Mouse (Mus musculus): Measurements from ENCODE around the gene Dhx57. TPM values are rescaled to one million over a fixed set of nuclear protein-coding genes. Genes with fewer than 3 reads are reported as not detected.
"Not testable (repeated sequence)": the region's sequence is repeated elsewhere in the genome, so short reads cannot be mapped to it uniquely, and the experiment has no call there.

Dhx57 gene
- polyA plus RNA-seq, 1 experiment from 2014 or later: 54.7 TPM

DNA sequence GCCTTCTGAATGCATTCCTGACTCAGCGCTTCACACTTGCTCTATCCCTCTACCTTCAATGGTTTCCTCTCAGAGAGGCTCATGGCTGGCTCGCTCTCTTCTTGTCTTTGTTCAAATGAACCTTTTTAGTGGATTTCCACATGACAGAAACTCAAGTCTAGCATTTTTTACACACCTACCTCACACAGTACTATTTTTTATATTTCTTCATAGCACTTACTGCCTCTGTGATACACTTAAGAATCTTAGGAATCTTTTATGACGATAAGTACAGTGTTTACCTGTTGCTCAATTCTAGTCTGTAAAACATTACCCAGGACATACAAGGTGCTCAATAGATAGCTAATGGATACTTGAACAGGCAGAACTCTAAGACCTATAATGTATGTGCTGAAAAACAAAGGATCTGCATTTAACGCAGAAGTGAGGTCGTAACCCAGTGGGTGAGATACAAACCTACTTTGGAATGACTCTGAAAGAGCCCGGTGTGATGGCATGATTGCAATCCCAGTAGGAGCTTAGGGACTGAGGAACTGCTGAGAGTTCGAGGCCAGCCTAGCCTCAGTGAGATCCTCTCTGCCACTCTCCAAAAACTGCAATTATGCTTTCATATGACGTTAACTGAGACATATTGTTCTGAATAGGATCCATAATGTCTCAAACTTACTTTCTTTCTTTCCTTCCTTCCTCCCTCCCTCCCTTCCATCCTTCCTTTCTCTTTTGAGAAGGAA, 10.8 kb downstream of the Dhx57 start:
- DNase-seq (no peak), ATAC-seq (ENCODE audit: low FRiP score, low TSS enrichment) (no peak)
- WGBS: 95% methylated on average over 8 of the region's 8 CpGs
- H3K4me3 ChIP-seq (replicated peaks; ENCODE audit: low read depth, low read length): no peak overlapping the region
- no peaks in the 10 kb centered on the region for H3K27me3 ChIP-seq (ENCODE audit: control insufficient read depth, insufficient read depth, low read length)
- H3K4me1 ChIP-seq (ENCODE audit: control insufficient read depth, insufficient read depth, low read length): no peaks in the 10 kb centered on the region
- peaks cover 58% of the 10 kb centered on the region for H3K36me3 ChIP-seq (ENCODE audit: control insufficient read depth, insufficient read depth, low read length)
- no peaks in the 10 kb centered on the region for H3K9me3 ChIP-seq (ENCODE audit: control insufficient read depth, low read length)
- no peak overlapping the region for H3K4me2 ChIP-seq (ENCODE audit: low read length)
- no peak overlapping the region for H3K9ac ChIP-seq (replicated peaks; ENCODE audit: low read length)
- no peak overlapping the region for H3K27ac ChIP-seq (replicated peaks; ENCODE audit: low read depth, low read length)

DNA sequence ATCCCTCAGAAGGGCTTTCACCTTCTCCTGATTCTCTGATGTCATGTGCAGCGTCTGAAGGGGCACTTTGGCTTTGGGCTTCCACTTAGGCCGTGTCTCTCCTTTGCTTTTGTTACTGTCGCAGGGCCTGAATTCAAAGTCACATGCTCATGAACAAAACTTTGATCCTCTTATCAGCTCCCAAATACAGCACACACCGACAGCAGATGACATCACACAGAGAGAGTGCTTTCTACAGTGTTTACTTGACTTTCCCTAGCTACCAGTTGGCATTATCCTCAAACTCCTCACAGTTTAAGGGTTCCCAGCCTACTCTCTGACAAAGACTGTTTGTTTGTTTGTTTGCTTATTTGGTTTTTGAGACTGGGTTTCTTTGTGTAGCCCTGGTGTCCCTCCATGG, 12.0 kb downstream of the Dhx57 start:
- no peak overlapping the region for H3K4me2 ChIP-seq (ENCODE audit: low read length)
- H3K27ac ChIP-seq (replicated peaks; ENCODE audit: low read depth, low read length): no peak overlapping the region
- H3K36me3 ChIP-seq (ENCODE audit: control insufficient read depth, insufficient read depth, low read length): peaks cover 70% of the 10 kb centered on the region
- ATAC-seq (ENCODE audit: low FRiP score, low TSS enrichment) (no peak), DNase-seq (no peak)
- no peaks in the 10 kb centered on the region for H3K27me3 ChIP-seq (ENCODE audit: control insufficient read depth, insufficient read depth, low read length)
- no peaks in the 10 kb centered on the region for H3K9me3 ChIP-seq (ENCODE audit: control insufficient read depth, low read length)
- H3K9ac ChIP-seq (replicated peaks; ENCODE audit: low read length): no peak overlapping the region
- H3K4me1 ChIP-seq (ENCODE audit: control insufficient read depth, insufficient read depth, low read length): no peaks in the 10 kb centered on the region
- 88% methylated on average over 4 of the region's 4 CpGs for WGBS
- no peak overlapping the region for H3K4me3 ChIP-seq (replicated peaks; ENCODE audit: low read depth, low read length)

DNA sequence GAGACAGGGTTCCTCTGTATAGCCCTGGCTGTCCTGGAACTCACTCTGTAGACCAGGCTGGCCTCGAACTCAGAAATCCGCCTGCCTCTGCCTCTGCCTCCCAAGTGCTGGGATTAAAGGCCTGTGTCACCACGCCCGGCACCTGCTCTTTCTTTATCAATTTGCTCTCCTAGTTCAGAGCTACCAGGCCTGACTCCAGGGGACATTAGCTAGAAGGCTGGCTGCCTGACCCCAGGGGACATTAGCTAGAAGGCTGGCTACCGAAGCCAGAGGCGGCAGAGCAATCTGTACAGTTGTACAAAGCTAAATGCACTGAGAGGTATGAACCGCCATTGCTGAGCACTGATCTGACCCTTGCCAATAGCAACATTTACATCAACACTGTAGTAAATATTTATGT, 19.7 kb downstream of the Dhx57 start:
- DNase-seq; H3K9ac ChIP-seq (replicated peaks; ENCODE audit: low read length); H3K27ac ChIP-seq (replicated peaks; ENCODE audit: low read depth, low read length); H3K9me3 ChIP-seq (ENCODE audit: control insufficient read depth, low read length); H3K4me1 ChIP-seq (ENCODE audit: control insufficient read depth, insufficient read depth, low read length); H3K4me3 ChIP-seq (replicated peaks; ENCODE audit: low read depth, low read length); H3K27me3 ChIP-seq (ENCODE audit: control insufficient read depth, insufficient read depth, low read length); ATAC-seq (ENCODE audit: low FRiP score, low TSS enrichment); H3K4me2 ChIP-seq (ENCODE audit: low read length): not testable (repeated sequence)
- 91% methylated on average over 7 of the region's 7 CpGs for WGBS
- H3K36me3 ChIP-seq (ENCODE audit: control insufficient read depth, insufficient read depth, low read length): peaks cover 94% of the 10 kb centered on the region

GRCm38 (mm10) chr17:80268151-80268550, 22.1 kb downstream of the Dhx57 start:
- no peak for ATAC-seq (ENCODE audit: low FRiP score, low TSS enrichment)
- Histone ChIP-seq H3K36me3 (ENCODE audit: control insufficient read depth, insufficient read depth, low read length) (peaks cover 94% of the 10 kb centered on the region), H3K4me2 (ENCODE audit: low read length) (no peak overlapping the region), H3K9ac (replicated peaks; ENCODE audit: low read length) (no peak overlapping the region), H3K4me1 (ENCODE audit: control insufficient read depth, insufficient read depth, low read length) (no peaks in the 10 kb centered on the region), H3K9me3 (ENCODE audit: control insufficient read depth, low read length) (no peaks in the 10 kb centered on the region), H3K4me3 (replicated peaks; ENCODE audit: low read depth, low read length) (no peak overlapping the region), H3K27me3 (ENCODE audit: control insufficient read depth, insufficient read depth, low read length) (no peaks in the 10 kb centered on the region), H3K27ac (replicated peaks; ENCODE audit: low read depth, low read length) (no peak overlapping the region)
- WGBS: 97% methylated on average over 3 of the region's 3 CpGs
- no peak for DNase-seq

- no peak for ATAC-seq (ENCODE audit: low FRiP score, low TSS enrichment)
- no peak overlapping the region for H3K27ac ChIP-seq (replicated peaks; ENCODE audit: low read depth, low read length)
- no peaks in the 10 kb centered on the region for H3K9me3 ChIP-seq (ENCODE audit: control insufficient read depth, low read length)
- no peak for DNase-seq
- no peaks in the 10 kb centered on the region for H3K27me3 ChIP-seq (ENCODE audit: control insufficient read depth, insufficient read depth, low read length)
- H3K36me3 ChIP-seq (ENCODE audit: control insufficient read depth, insufficient read depth, low read length): peaks cover 93% of the 10 kb centered on the region
- no peak overlapping the region for H3K9ac ChIP-seq (replicated peaks; ENCODE audit: low read length)
- no peak overlapping the region for H3K4me3 ChIP-seq (replicated peaks; ENCODE audit: low read depth, low read length)
- WGBS: 98% methylated on average over 4 of the region's 4 CpGs
- H3K4me1 ChIP-seq (ENCODE audit: control insufficient read depth, insufficient read depth, low read length): no peaks in the 10 kb centered on the region
- no peak overlapping the region for H3K4me2 ChIP-seq (ENCODE audit: low read length)
These were observed 23.2 kb downstream of the Dhx57 start for GRCm38 (mm10) chr17:80267065-80267464.

GRCm38 (mm10) chr17:80255208-80255607, 35.1 kb downstream of the Dhx57 start:
- 80% methylated on average over 13 of the region's 13 CpGs for WGBS
- no peak overlapping the region for H3K4me3 ChIP-seq (replicated peaks; ENCODE audit: low read depth, low read length)
- H3K9me3 ChIP-seq (ENCODE audit: control insufficient read depth, low read length): no peaks in the 10 kb centered on the region
- peaks cover 97% of the 10 kb centered on the region for H3K36me3 ChIP-seq (ENCODE audit: control insufficient read depth, insufficient read depth, low read length)
- H3K27ac ChIP-seq (replicated peaks; ENCODE audit: low read depth, low read length): no peak overlapping the region
- no peak for ATAC-seq (ENCODE audit: low FRiP score, low TSS enrichment)
- H3K4me1 ChIP-seq (ENCODE audit: control insufficient read depth, insufficient read depth, low read length): no peaks in the 10 kb centered on the region
- H3K9ac ChIP-seq (replicated peaks; ENCODE audit: low read length): no peak overlapping the region
- no peaks in the 10 kb centered on the region for H3K27me3 ChIP-seq (ENCODE audit: control insufficient read depth, insufficient read depth, low read length)
- no peak overlapping the region for H3K4me2 ChIP-seq (ENCODE audit: low read length)
- DNase-seq: no peak

DNA sequence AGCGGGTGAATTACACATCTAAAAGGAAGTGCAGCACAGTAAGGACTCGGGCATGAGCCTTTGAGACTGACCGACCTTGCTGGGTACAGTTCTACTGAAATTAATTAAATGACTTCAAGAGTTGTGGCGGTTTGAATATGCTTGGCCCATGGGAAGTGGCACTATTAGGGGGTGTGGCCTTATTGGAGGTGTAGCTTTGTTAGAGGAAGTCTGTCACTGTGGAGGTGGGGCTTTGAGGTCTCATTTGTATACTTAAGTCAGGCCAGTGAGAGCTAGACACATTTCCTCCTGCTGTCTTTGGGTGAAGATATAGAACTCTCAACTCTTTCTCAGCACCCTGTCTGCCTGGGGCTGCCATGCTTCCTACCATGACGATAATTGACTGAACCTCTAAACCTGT, 35.9 kb downstream of the Dhx57 start:
- Histone ChIP-seq H3K27me3 (ENCODE audit: control insufficient read depth, insufficient read depth, low read length) (no peaks in the 10 kb centered on the region), H3K4me2 (ENCODE audit: low read length) (no peak overlapping the region), H3K9ac (replicated peaks; ENCODE audit: low read length) (no peak overlapping the region), H3K27ac (replicated peaks; ENCODE audit: low read depth, low read length) (no peak overlapping the region), H3K9me3 (ENCODE audit: control insufficient read depth, low read length) (no peaks in the 10 kb centered on the region), H3K4me3 (replicated peaks; ENCODE audit: low read depth, low read length) (no peak overlapping the region), H3K36me3 (ENCODE audit: control insufficient read depth, insufficient read depth, low read length) (peaks cover 97% of the 10 kb centered on the region), H3K4me1 (ENCODE audit: control insufficient read depth, insufficient read depth, low read length) (no peaks in the 10 kb centered on the region)
- ATAC-seq (ENCODE audit: low FRiP score, low TSS enrichment) (no peak), DNase-seq (no peak)
- WGBS: 95% methylated on average over 5 of the region's 5 CpGs

GRCm38 (mm10) chr17:80252757-80253525, 37.3 kb downstream of the Dhx57 start:
- Histone ChIP-seq H3K36me3 (ENCODE audit: control insufficient read depth, insufficient read depth, low read length) (peaks cover 98% of the 10 kb centered on the region), H3K27ac (replicated peaks; ENCODE audit: low read depth, low read length) (no peak overlapping the region), H3K27me3 (ENCODE audit: control insufficient read depth, insufficient read depth, low read length) (no peaks in the 10 kb centered on the region), H3K9ac (replicated peaks; ENCODE audit: low read length) (no peak overlapping the region), H3K4me3 (replicated peaks; ENCODE audit: low read depth, low read length) (no peak overlapping the region), H3K4me1 (ENCODE audit: control insufficient read depth, insufficient read depth, low read length) (no peaks in the 10 kb centered on the region), H3K9me3 (ENCODE audit: control insufficient read depth, low read length) (no peaks in the 10 kb centered on the region), H3K4me2 (ENCODE audit: low read length) (no peak overlapping the region)
- ATAC-seq (ENCODE audit: low FRiP score, low TSS enrichment): no peak
- 75% methylated on average over 13 of the region's 13 CpGs for WGBS
- no peak for DNase-seq

GRCm38 (mm10) chr17:80243116-80243515, 47.2 kb downstream of the Dhx57 start:
- DNase-seq (no peak), ATAC-seq (ENCODE audit: low FRiP score, low TSS enrichment) (no peak)
- peaks cover 97% of the 10 kb centered on the region for H3K36me3 ChIP-seq (ENCODE audit: control insufficient read depth, insufficient read depth, low read length)
- no peak overlapping the region for H3K4me2 ChIP-seq (ENCODE audit: low read length)
- no peak overlapping the region for H3K4me3 ChIP-seq (replicated peaks; ENCODE audit: low read depth, low read length)
- H3K27me3 ChIP-seq (ENCODE audit: control insufficient read depth, insufficient read depth, low read length): no peaks in the 10 kb centered on the region
- no peaks in the 10 kb centered on the region for H3K9me3 ChIP-seq (ENCODE audit: control insufficient read depth, low read length)
- WGBS: 80% methylated on average over 13 of the region's 13 CpGs
- H3K27ac ChIP-seq (replicated peaks; ENCODE audit: low read depth, low read length): no peak overlapping the region
- no peaks in the 10 kb centered on the region for H3K4me1 ChIP-seq (ENCODE audit: control insufficient read depth, insufficient read depth, low read length)
- no peak overlapping the region for H3K9ac ChIP-seq (replicated peaks; ENCODE audit: low read length)
